Mouse (Mus musculus) cerebellum, adult 9-11 months (tissue): ENCODE data around the gene Ube2cbp.

ENCODE experiments used
- DNase-seq: peaks from one replicate; pipeline ENCODE4 v3.0.0; 2022

Gene Ube2cbp

GRCm38 (mm10) chr9:86308616-86309015, 156.1 kb downstream of the Ube2cbp start:
- no peak for DNase-seq

DNA sequence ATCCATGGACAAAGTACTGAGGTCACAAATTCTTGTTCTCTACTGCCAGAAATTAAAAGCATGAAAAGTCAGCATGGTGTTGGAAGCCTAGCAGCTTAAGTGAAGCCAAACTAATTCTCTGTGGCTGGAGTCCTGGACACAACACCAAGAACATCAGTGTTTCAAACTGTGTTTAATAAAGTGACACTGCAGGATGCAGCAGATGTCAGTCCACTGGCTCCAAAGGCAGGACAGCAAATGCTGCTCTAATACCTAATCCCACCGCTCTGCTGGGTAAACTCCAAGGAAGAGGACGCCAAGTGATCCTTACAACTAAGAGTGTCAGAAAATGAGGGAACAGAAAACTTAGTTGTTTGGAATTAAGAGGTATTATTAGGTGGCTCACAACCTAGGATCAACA, 158.2 kb downstream of the Ube2cbp start:
- peak; percentile 6 for DNase-seq

- no peak for DNase-seq
Measured at GRCm38 (mm10) chr9:86301407-86301806, 163.3 kb downstream of the Ube2cbp start.

GRCm38 (mm10) chr9:86298596-86298995, 166.2 kb downstream of the Ube2cbp start:
- DNase-seq: no peak

GRCm38 (mm10) chr9:86298131-86298530, 166.6 kb downstream of the Ube2cbp start:
- no peak for DNase-seq

DNA sequence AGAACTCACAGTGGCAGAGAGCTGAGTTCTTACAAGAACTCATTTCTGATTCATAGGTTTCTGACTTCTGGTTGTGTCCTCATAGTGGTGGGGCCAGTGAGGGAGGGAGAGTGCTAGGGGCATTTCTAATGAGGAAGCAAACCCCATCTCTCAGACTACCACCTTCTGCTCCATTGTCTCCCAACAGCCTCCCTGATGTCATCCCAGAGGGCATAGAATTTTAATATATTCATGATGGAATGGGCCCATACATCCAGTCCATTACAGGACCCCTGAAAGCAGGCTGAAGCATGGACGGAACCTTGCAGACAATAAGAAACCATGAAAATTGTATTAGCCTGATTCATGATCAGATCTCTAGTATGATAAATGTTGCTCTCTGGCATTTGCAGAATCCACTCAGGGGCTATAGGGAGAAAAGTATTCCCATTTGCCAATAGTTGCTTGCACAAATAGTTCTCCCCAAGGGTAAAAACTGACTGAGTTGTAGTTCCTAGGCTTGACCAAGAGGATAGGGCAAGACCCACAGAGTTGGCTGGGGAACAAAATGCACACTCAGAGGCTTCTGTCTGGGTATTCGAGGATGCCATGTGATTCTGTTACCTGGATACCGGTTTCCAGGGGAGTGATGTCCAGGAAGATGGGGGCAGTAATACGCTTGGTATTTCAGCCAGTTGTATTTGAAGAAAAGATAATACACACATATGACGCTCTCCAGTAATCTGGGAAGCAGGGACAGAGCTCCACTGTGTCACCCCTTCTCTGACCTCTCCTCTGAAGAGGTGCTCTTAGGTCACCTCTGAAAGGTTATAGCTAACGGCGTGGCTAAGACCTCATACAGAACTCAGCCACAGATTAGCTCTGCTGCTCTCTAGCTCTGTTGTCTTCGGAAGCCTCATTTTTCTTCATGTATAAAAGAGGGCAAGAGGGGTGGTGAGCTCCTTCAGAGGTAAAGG, 167.8 kb downstream of the Ube2cbp start:
- no peak for DNase-seq

GRCm38 (mm10) chr9:86287570-86287954, 177.2 kb downstream of the Ube2cbp start:
- no peak for DNase-seq

GRCm38 (mm10) chr9:86286830-86287569, 177.8 kb downstream of the Ube2cbp start:
- DNase-seq: no peak

GRCm38 (mm10) chr9:86282555-86282954, 182.2 kb downstream of the Ube2cbp start:
- DNase-seq: no peak

GRCm38 (mm10) chr9:86281147-86281467, 183.6 kb downstream of the Ube2cbp start:
- no peak for DNase-seq

GRCm38 (mm10) chr9:86280461-86281146, 184.1 kb downstream of the Ube2cbp start:
- no peak for DNase-seq

- no peak for DNase-seq
Measured at GRCm38 (mm10) chr9:86269541-86269940, 195.2 kb downstream of the Ube2cbp start.

GRCm38 (mm10) chr9:86266658-86267057, 198.1 kb downstream of the Ube2cbp start:
- DNase-seq: no peak
